Mouse (Mus musculus): ENCODE data around the gene Ecd.

DNA sequence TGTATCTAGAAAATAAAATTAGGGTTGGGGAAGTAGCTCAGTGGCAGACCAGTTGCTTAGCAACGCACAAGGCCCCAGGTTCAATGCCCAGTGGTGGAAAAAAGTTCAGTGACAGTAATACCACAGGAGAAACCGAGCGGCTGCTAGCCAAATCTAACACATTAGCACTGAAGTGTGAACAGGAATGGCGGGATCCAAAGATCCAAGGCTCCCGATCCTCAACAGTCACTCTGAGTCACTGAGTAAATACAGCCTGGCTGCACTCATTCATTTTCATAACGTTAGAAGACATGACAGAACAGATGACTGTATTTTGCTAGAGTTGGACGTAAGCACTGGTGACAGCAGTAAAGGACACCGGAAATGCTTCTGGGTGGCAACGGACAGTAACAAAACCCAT is 2.0 kb downstream of the Ecd start:
- TF ChIP-seq POLR2A (IDR thresholded peaks at IDR 0.05; ENCODE audit: borderline replicate concordance, extremely low read depth, insufficient read depth, insufficient read length, poor library complexity, severe bottlenecking), result no peak
- TF ChIP-seq CTCF (IDR thresholded peaks at IDR 0.05; ENCODE audit: borderline replicate concordance, extremely low read depth, insufficient read depth, insufficient read length), result no peak
